Mouse (Mus musculus) erythroblast, embryonic 14.5 days (primary cell): Measurements from ENCODE around the gene Spata16.

Source experiments
- GATA1 ChIP-seq: IDR thresholded peaks from 2 replicates; pipeline ENCODE4 v1.6.1; 2012; ENCODE audit warnings: low read length, inconsistent platforms, mixed read lengths
- TAL1 ChIP-seq: IDR thresholded peaks from 3 replicates; pipeline ENCODE4 v1.6.1; 2012; ENCODE audit warnings: low read length, inconsistent platforms, mixed read lengths

GRCm38 (mm10) chr3:26639214-26639613, 1.8 kb downstream of the Spata16 start:
- TF ChIP-seq GATA1 (no peak), TAL1 (no peak)
